Mouse (Mus musculus): ENCODE data around the gene Derl3.

Gene Derl3

GRCm38 (mm10) chr10:75893089-75893750 is at the start of gene Derl3:
Gene Derl3, plus strand, starts transcription at chr10:75893413.
- in situ Hi-C loops (cut with MboI; ENCODE audit: low pct_unique_long_range_greater_than_20kb in 1 of 2, low sequenced_read_pairs in 2 of 2, unreplicated experiment in 1 of 2): no loop called here

- in situ Hi-C loops (cut with MboI; ENCODE audit: low pct_unique_long_range_greater_than_20kb in 1 of 2, low sequenced_read_pairs in 2 of 2, unreplicated experiment in 1 of 2): loop anchor here in 1 of 2 experiments (10.0 kb wide), 1 partner anchor 259 kb away; the partner anchor contains the start of gene Ggt5
Observed at GRCm38 (mm10) chr10:75843898-75844297, 49.3 kb upstream of the Derl3 start.

GRCm38 (mm10) chr10:75844800-75845199 is 48.4 kb upstream of the Derl3 start:
- in situ Hi-C loops (cut with MboI; ENCODE audit: low pct_unique_long_range_greater_than_20kb in 1 of 2, low sequenced_read_pairs in 2 of 2, unreplicated experiment in 1 of 2): loop anchor here in 1 of 2 experiments (10.0 kb wide), 1 partner anchor 260 kb away; the partner anchor contains the start of gene Ggt5

- in situ Hi-C loops (cut with MboI; ENCODE audit: low pct_unique_long_range_greater_than_20kb in 1 of 2, low sequenced_read_pairs in 2 of 2, unreplicated experiment in 1 of 2): loop anchor here in 1 of 2 experiments (10.0 kb wide), 1 partner anchor 261 kb away; the partner anchor contains the start of gene Ggt5
Observed at GRCm38 (mm10) chr10:75845306-75845930, 47.8 kb upstream of the Derl3 start.

- in situ Hi-C loops (cut with MboI; ENCODE audit: low pct_unique_long_range_greater_than_20kb in 1 of 2, low sequenced_read_pairs in 2 of 2, unreplicated experiment in 1 of 2): loop anchor here in 1 of 2 experiments (10.0 kb wide), 1 partner anchor 264 kb away; the partner anchor contains the start of gene Ggt5
Observed at GRCm38 (mm10) chr10:75848382-75848781, 44.8 kb upstream of the Derl3 start.

- in situ Hi-C loops (cut with MboI; ENCODE audit: low pct_unique_long_range_greater_than_20kb in 1 of 2, low sequenced_read_pairs in 2 of 2, unreplicated experiment in 1 of 2): loop anchor here in 1 of 2 experiments (10.0 kb wide), 1 partner anchor 106 kb away; no protein-coding TSS in a partner anchor
Observed at GRCm38 (mm10) chr10:75851076-75851475, 42.1 kb upstream of the Derl3 start.

- in situ Hi-C loops (cut with MboI; ENCODE audit: low pct_unique_long_range_greater_than_20kb in 1 of 2, low sequenced_read_pairs in 2 of 2, unreplicated experiment in 1 of 2): loop anchor here in 1 of 2 experiments (10.0 kb wide), 1 partner anchor 107 kb away; no protein-coding TSS in a partner anchor
Observed at GRCm38 (mm10) chr10:75851681-75852080, 41.5 kb upstream of the Derl3 start.

GRCm38 (mm10) chr10:75852539-75853125 is 40.6 kb upstream of the Derl3 start:
- in situ Hi-C loops (cut with MboI; ENCODE audit: low pct_unique_long_range_greater_than_20kb in 1 of 2, low sequenced_read_pairs in 2 of 2, unreplicated experiment in 1 of 2): loop anchor here in 1 of 2 experiments (10.0 kb wide), 1 partner anchor 108 kb away; no protein-coding TSS in a partner anchor

- in situ Hi-C loops (cut with MboI; ENCODE audit: low pct_unique_long_range_greater_than_20kb in 1 of 2, low sequenced_read_pairs in 2 of 2, unreplicated experiment in 1 of 2): loop anchor here in 1 of 2 experiments (10.0 kb wide), 1 partner anchor 109 kb away; no protein-coding TSS in a partner anchor
Observed at GRCm38 (mm10) chr10:75853452-75853851, 39.8 kb upstream of the Derl3 start.

GRCm38 (mm10) chr10:75854096-75854495 is 39.1 kb upstream of the Derl3 start:
- in situ Hi-C loops (cut with MboI; ENCODE audit: low pct_unique_long_range_greater_than_20kb in 1 of 2, low sequenced_read_pairs in 2 of 2, unreplicated experiment in 1 of 2): loop anchor here in 1 of 2 experiments (10.0 kb wide), 1 partner anchor 109 kb away; no protein-coding TSS in a partner anchor

- in situ Hi-C loops (cut with MboI; ENCODE audit: low pct_unique_long_range_greater_than_20kb in 1 of 2, low sequenced_read_pairs in 2 of 2, unreplicated experiment in 1 of 2): loop anchor here in 1 of 2 experiments (10.0 kb wide), 1 partner anchor 110 kb away; no protein-coding TSS in a partner anchor
Observed at GRCm38 (mm10) chr10:75854791-75855190, 38.4 kb upstream of the Derl3 start.

- in situ Hi-C loops (cut with MboI; ENCODE audit: low pct_unique_long_range_greater_than_20kb in 1 of 2, low sequenced_read_pairs in 2 of 2, unreplicated experiment in 1 of 2): loop anchor here in 1 of 2 experiments (10.0 kb wide), 1 partner anchor 111 kb away; no protein-coding TSS in a partner anchor
Observed at GRCm38 (mm10) chr10:75855416-75855981, 37.7 kb upstream of the Derl3 start.

GRCm38 (mm10) chr10:75856155-75856907 is 36.9 kb upstream of the Derl3 start:
- in situ Hi-C loops (cut with MboI; ENCODE audit: low pct_unique_long_range_greater_than_20kb in 1 of 2, low sequenced_read_pairs in 2 of 2, unreplicated experiment in 1 of 2): loop anchor here in 1 of 2 experiments (10.0 kb wide), 1 partner anchor 112 kb away; no protein-coding TSS in a partner anchor

GRCm38 (mm10) chr10:75856976-75857375 is 36.2 kb upstream of the Derl3 start:
- in situ Hi-C loops (cut with MboI; ENCODE audit: low pct_unique_long_range_greater_than_20kb in 1 of 2, low sequenced_read_pairs in 2 of 2, unreplicated experiment in 1 of 2): loop anchor here in 1 of 2 experiments (10.0 kb wide), 1 partner anchor 112 kb away; no protein-coding TSS in a partner anchor

- in situ Hi-C loops (cut with MboI; ENCODE audit: low pct_unique_long_range_greater_than_20kb in 1 of 2, low sequenced_read_pairs in 2 of 2, unreplicated experiment in 1 of 2): loop anchor here in 1 of 2 experiments (10.0 kb wide), 1 partner anchor 113 kb away; no protein-coding TSS in a partner anchor
Observed at GRCm38 (mm10) chr10:75857598-75857997, 35.6 kb upstream of the Derl3 start.

GRCm38 (mm10) chr10:75859107-75859746 is 34.0 kb upstream of the Derl3 start:
- in situ Hi-C loops (cut with MboI; ENCODE audit: low pct_unique_long_range_greater_than_20kb in 1 of 2, low sequenced_read_pairs in 2 of 2, unreplicated experiment in 1 of 2): loop anchor here in 1 of 2 experiments (10.0 kb wide), 1 partner anchor 114 kb away; no protein-coding TSS in a partner anchor

Measured in mouse embryonic stem cell (cell line).